Mouse (Mus musculus) limb, embryonic 14.5 days (tissue): ENCODE measurements around the gene Srp68. TPM values are rescaled to one million over a fixed set of nuclear protein-coding genes. Genes with fewer than 3 reads are reported as not detected.

ENCODE experiments used
- ATAC-seq: fragments of 200-750 bp; cut with Nextera tagmentation; 2 replicates; pipeline ENCODE4 v1.8.0; 2017; ENCODE audit warnings: low read depth, moderate number of reproducible peaks, moderate TSS enrichment; ENCODE audit not compliant: low FRiP score
- DNase-seq: peaks from one replicate; pipeline ENCODE4 v3.0.0-alpha.2; 2015; ENCODE audit warnings: low spot score
- H3K27ac ChIP-seq: fragments of 300-500 bp; sonication (generic); replicated peaks from 2 replicates; pipeline ENCODE4 v1.5.1; 2014; ENCODE audit warnings: low read depth, mild to moderate bottlenecking, low read length, moderate library complexity, mixed read lengths
- H3K27me3 ChIP-seq: fragments of 300-500 bp; sonication (generic); 2 replicates; pipeline ENCODE4 v1.6.1; 2014; ENCODE audit warnings: low read length, mixed read lengths; ENCODE audit not compliant: control insufficient read depth, insufficient read depth
- H3K36me3 ChIP-seq: fragments of 300-500 bp; sonication (generic); 2 replicates; pipeline ENCODE4 v1.6.1; 2014; ENCODE audit warnings: mild to moderate bottlenecking, low read length, moderate library complexity, mixed read lengths; ENCODE audit not compliant: control insufficient read depth, insufficient read depth
- H3K4me1 ChIP-seq: fragments of 300-500 bp; sonication (generic); 2 replicates; pipeline ENCODE4 v1.6.1; 2014; ENCODE audit warnings: antibody characterized with exemption, low read length, mixed read lengths; ENCODE audit not compliant: control insufficient read depth, insufficient read depth
- H3K4me2 ChIP-seq: fragments of 300-500 bp; sonication (generic); replicated peaks from 2 replicates; pipeline ENCODE4 v1.6.1; 2014; ENCODE audit warnings: low read depth, mild to moderate bottlenecking, low read length, moderate library complexity; ENCODE audit not compliant: severe bottlenecking
- H3K4me3 ChIP-seq: fragments of 300-500 bp; sonication (generic); replicated peaks from 2 replicates; pipeline ENCODE4 v1.5.1; 2014; ENCODE audit warnings: low read length
- H3K9ac ChIP-seq: fragments of 300-500 bp; sonication (generic); 2 replicates; pipeline ENCODE4 v1.6.1; 2014; ENCODE audit warnings: mild to moderate bottlenecking, low read depth, low read length, moderate library complexity; ENCODE audit not compliant: severe bottlenecking
- H3K9me3 ChIP-seq: fragments of 300-500 bp; sonication (generic); 2 replicates; pipeline ENCODE4 v1.6.1; 2016; ENCODE audit warnings: low read length; ENCODE audit not compliant: control insufficient read depth
- POLR2A ChIP-seq: fragments of 200-500 bp; IDR thresholded peaks from 2 replicates; pipeline ENCODE4 v1.8.0; 2012; ENCODE audit warnings: inconsistent platforms, mild to moderate bottlenecking, moderate library complexity, borderline replicate concordance; ENCODE audit not compliant: insufficient read depth, insufficient read length; ENCODE audit errors: extremely low read depth
- WGBS: fragments of 180-500 bp; shearing (Covaris S2); extraction: QIAGEN DNeasy Blood & Tissue Kit; methylation state at CpG from one replicate; pipeline ENCODE4 v1.1.7; 2014; 5-methylcytosine and 5-hydroxymethylcytosine counted together
- polyA plus RNA-seq, 2 experiments: library from polyadenylated mRNA; depleted of rRNA in 1 of 2; stranded (reverse) in 1 of 2; unstranded in 1 of 2; fragments of >200 nt; fragmentation: Nextera tagmentation in 1 of 2; extraction: Ambion mirVana in 1 of 2; gene quantifications; 2 replicates each; pipeline versions ENCODE4 v1.2.1 to v1.2.3; 2012 to 2014

Gene Srp68
- polyA plus RNA-seq, 2 experiments, result 94.9 to 111 TPM

GRCm38 (mm10) chr11:116215181-116215580 lies 58.8 kb downstream of the Srp68 start:
- H3K9me3 ChIP-seq, result no peaks in the 10 kb centered on the region
- no peak overlapping the region for H3K9ac ChIP-seq
- ATAC-seq, result no peak
- no peak for TF ChIP-seq POLR2A
- H3K27me3 ChIP-seq, result no peaks in the 10 kb centered on the region
- H3K4me3 ChIP-seq, result no peak overlapping the region
- no peak overlapping the region for H3K4me2 ChIP-seq
- peaks cover 18% of the 10 kb centered on the region for H3K4me1 ChIP-seq
- DNase-seq, result no peak
- H3K27ac ChIP-seq, result no peak overlapping the region
- peaks cover 3% of the 10 kb centered on the region; the same call in 1 of the 2 replicates for H3K36me3 ChIP-seq
- 79% methylated on average over 7 of the region's 7 CpGs for WGBS

GRCm38 (mm10) chr11:116213877-116214510 lies 60.0 kb downstream of the Srp68 start:
- no peak for TF ChIP-seq POLR2A
- 92% methylated on average over 13 of the region's 13 CpGs for WGBS

GRCm38 (mm10) chr11:116212847-116213246 lies 61.2 kb downstream of the Srp68 start:
- ATAC-seq (no peak), DNase-seq (no peak)
- H3K9me3 ChIP-seq, result no peaks in the 10 kb centered on the region
- H3K27ac ChIP-seq, result no peak overlapping the region
- no peak overlapping the region for H3K4me2 ChIP-seq
- WGBS, result 93% methylated on average over 6 of the region's 6 CpGs
- peaks cover 6% of the 10 kb centered on the region; the same call in 1 of the 2 replicates for H3K36me3 ChIP-seq
- no peaks in the 10 kb centered on the region for H3K4me1 ChIP-seq
- no peak for TF ChIP-seq POLR2A
- no peak overlapping the region for H3K9ac ChIP-seq
- no peak overlapping the region for H3K4me3 ChIP-seq
- no peaks in the 10 kb centered on the region for H3K27me3 ChIP-seq

More at GRCm38 (mm10) chr11:116213877-116214510, 60.0 kb downstream of the Srp68 start:
- no peak overlapping the region for H3K27ac ChIP-seq
- no peak overlapping the region for H3K9ac ChIP-seq
- ATAC-seq, result no peak
- peaks cover 3% of the 10 kb centered on the region; the same call in 1 of the 2 replicates for H3K36me3 ChIP-seq
- H3K9me3 ChIP-seq, result no peaks in the 10 kb centered on the region
- H3K4me2 ChIP-seq, result no peak overlapping the region
- no peaks in the 10 kb centered on the region for H3K27me3 ChIP-seq
- no peak for DNase-seq
- H3K4me3 ChIP-seq, result no peak overlapping the region
- H3K4me1 ChIP-seq, result peaks cover 6% of the 10 kb centered on the region

- Histone ChIP-seq H3K27ac (no peak overlapping the region), H3K9me3 (no peaks in the 10 kb centered on the region), H3K4me1 (no peaks in the 10 kb centered on the region), H3K4me2 (no peak overlapping the region), H3K9ac (no peak overlapping the region), H3K4me3 (no peak overlapping the region), H3K36me3 (peaks cover 24% of the 10 kb centered on the region), H3K27me3 (no peaks in the 10 kb centered on the region)
- DNase-seq (no peak), ATAC-seq (no peak)
- no peak for TF ChIP-seq POLR2A
- WGBS, result 74% methylated on average over 5 of the region's 5 CpGs
Measured at GRCm38 (mm10) chr11:116210696-116211095, 63.3 kb downstream of the Srp68 start.

GRCm38 (mm10) chr11:116209257-116209656 lies 64.8 kb downstream of the Srp68 start:
- Histone ChIP-seq H3K9me3 (no peaks in the 10 kb centered on the region), H3K27ac (no peak overlapping the region), H3K4me2 (no peak overlapping the region), H3K27me3 (no peaks in the 10 kb centered on the region), H3K4me1 (no peaks in the 10 kb centered on the region), H3K9ac (no peak overlapping the region), H3K36me3 (peaks cover 27% of the 10 kb centered on the region), H3K4me3 (no peak overlapping the region)
- no peak for DNase-seq
- WGBS, result 77% methylated on average over 8 of the region's 8 CpGs
- TF ChIP-seq POLR2A, result no peak
- no peak for ATAC-seq
